Mouse (Mus musculus) stomach, postnatal 0 days (tissue): ENCODE results near the gene Ccn1.

Experiments used
- CTCF ChIP-seq: IDR thresholded peaks from 2 replicates; pipeline ENCODE4 v1.5.1; 2016; ENCODE audit warnings: antibody characterized with exemption, low read depth, mild to moderate bottlenecking, moderate library complexity
- EP300 ChIP-seq: optimal IDR thresholded peaks from 2 replicates; pipeline ENCODE3; 2016; ENCODE audit warnings: antibody characterized with exemption

GRCm38 (mm10) chr3:145651978-145652321 is 2.2 kb upstream of the Ccn1 start:
- TF ChIP-seq CTCF (no peak), EP300 (no peak)
